Mouse (Mus musculus) adrenal gland, postnatal 36 days (tissue): ENCODE results near the gene Btbd35f10. TPM values are rescaled to one million over a fixed set of nuclear protein-coding genes. Genes with fewer than 3 reads are reported as not detected.
"Not testable (repeated sequence)": the region's sequence is repeated elsewhere in the genome, so short reads cannot be mapped to it uniquely, and the experiment has no call there.

Experiments used
- DNase-seq, 2 experiments: peaks; one replicate each; pipeline ENCODE4 v3.0.0; 2021; ENCODE audit warnings: mixed read lengths in 1 of 2
- long read RNA-seq, 2 experiments: library from polyadenylated mRNA; stranded (forward); transcript quantifications; one replicate each; pipeline ENCODE4 v2.0.0; 2021; ENCODE audit warnings: borderline sequencing depth in 2 of 2
- total RNA-seq, 2 experiments: library from RNA; stranded (reverse); gene quantifications; 2 replicates each; pipeline ENCODE4 v1.2.3; 2021

The Btbd35f10 gene
- not detected for total RNA-seq
- long read RNA-seq, experiment 1, result 0 reads
- long read RNA-seq, experiment 2, result 0 reads

DNA sequence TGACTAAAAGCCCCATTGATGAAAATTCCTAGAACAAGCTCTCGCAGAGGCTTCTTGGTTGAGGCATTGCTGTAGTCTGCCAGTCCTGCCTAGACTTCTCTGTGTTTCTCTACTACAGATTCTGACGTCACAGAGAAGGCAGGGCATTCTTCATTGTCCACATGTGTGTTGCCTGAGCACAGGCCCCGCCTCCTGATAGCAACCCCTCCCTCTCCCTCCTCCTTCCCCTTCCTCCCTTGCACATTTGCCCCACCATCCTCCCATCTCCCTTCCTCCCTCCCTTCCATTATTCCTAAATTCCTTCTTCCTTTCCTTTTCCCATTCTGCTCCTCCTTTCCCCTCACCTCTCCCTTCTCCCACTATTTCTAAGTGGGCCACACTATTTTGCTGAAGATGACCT, at the start of gene Btbd35f10:
Gene Btbd35f10, minus strand, starts transcription at position 101 of the 400 bp plus-strand sequence.
- not testable (repeated sequence) for DNase-seq

Other genes starting within 250 kb of the Btbd35f10 start
- gene Btbd35f18, start 52.7 kb downstream of the Btbd35f10 start, total RNA-seq, result not detected
- gene Btbd35f16, start 204.1 kb upstream of the Btbd35f10 start, total RNA-seq, result not detected